Mouse (Mus musculus) megakaryocyte, embryonic 14.5 days (primary cell): ENCODE measurements at regions not wholly inside any gene's neighbourhood (a gene's known extent, or its start where the extent isn't known, plus 50 kb on each side); places are given as distances from the start of the nearest gene placed in this dataset.

Source experiments
- H3K27me3 ChIP-seq: replicated peaks from 2 replicates; pipeline ENCODE3; 2012; ENCODE audit warnings: inconsistent platforms
- H3K36me3 ChIP-seq: replicated peaks from 2 replicates; pipeline ENCODE3; 2012; ENCODE audit warnings: low read length, inconsistent platforms, mixed read lengths
- H3K4me1 ChIP-seq: 2 replicates; pipeline ENCODE4 v1.6.1; 2012; ENCODE audit warnings: inconsistent platforms
- H3K4me3 ChIP-seq: replicated peaks from 2 replicates; pipeline ENCODE3; 2012; ENCODE audit warnings: moderate library complexity, mild to moderate bottlenecking, inconsistent platforms
- H3K9me3 ChIP-seq: 2 replicates; pipeline ENCODE4 v1.6.1; 2012; ENCODE audit warnings: inconsistent platforms
- FLI1 ChIP-seq: IDR thresholded peaks from 2 replicates; pipeline ENCODE4 v1.6.1; 2012; ENCODE audit warnings: low read length, inconsistent platforms, mixed read lengths
- GATA1 ChIP-seq: IDR thresholded peaks from 3 replicates; pipeline ENCODE4 v1.6.1; 2012; ENCODE audit warnings: mixed read lengths, low read length, inconsistent platforms, borderline replicate concordance

DNA sequence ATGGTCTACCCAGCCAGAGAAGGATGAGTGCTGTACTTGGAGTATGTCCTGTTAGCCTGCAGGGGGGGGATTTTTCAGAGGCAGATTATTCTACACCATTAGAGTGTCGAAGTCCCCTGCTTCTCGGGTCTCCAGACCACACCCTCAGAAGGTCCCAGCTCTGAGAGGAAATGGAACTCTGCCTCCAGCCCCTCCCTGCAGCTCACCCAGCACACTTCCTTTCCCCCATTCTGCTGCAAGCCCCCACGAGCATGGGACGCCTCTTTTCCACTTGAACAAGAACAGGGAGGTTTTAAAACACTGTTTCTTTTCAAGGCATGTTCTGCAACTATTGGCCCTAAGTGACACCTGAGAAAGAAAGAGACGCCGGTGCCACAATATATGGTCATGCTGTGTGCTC, 282.8 kb upstream of the Zmiz1 start:
- Histone ChIP-seq H3K4me1 (no peaks in the 10 kb centered on the region), H3K27me3 (peaks cover 61% of the 10 kb centered on the region), H3K9me3 (no peaks in the 10 kb centered on the region), H3K36me3 (no peaks in the 10 kb centered on the region), H3K4me3 (no peak overlapping the region)
- no peak for TF ChIP-seq FLI1
- no peak for TF ChIP-seq GATA1

DNA sequence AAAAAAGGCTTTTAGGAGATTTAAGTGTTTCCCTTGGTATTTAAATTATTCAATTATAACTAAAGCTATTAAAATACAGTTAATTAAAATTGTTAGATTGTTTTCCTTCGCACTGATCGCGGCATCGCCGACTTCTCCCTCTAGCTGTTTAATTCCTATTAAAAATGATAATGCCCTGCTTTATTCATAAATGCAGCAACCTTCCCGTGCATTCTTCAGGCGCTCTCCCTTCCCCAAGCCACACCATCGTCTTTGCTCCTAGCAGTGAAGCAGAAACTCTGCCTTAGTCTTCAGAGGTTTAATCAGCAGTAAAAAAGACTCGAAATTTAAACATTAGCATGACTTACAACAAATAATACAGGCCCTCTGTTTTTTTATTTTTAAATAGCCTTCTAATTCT, 278.9 kb upstream of the Zmiz1 start:
- peaks cover 78% of the 10 kb centered on the region for H3K27me3 ChIP-seq
- H3K9me3 ChIP-seq, result no peaks in the 10 kb centered on the region
- no peak overlapping the region for H3K4me3 ChIP-seq
- H3K36me3 ChIP-seq, result no peaks in the 10 kb centered on the region
- TF ChIP-seq FLI1 (no peak), GATA1 (no peak)
- H3K4me1 ChIP-seq, result no peaks in the 10 kb centered on the region

DNA sequence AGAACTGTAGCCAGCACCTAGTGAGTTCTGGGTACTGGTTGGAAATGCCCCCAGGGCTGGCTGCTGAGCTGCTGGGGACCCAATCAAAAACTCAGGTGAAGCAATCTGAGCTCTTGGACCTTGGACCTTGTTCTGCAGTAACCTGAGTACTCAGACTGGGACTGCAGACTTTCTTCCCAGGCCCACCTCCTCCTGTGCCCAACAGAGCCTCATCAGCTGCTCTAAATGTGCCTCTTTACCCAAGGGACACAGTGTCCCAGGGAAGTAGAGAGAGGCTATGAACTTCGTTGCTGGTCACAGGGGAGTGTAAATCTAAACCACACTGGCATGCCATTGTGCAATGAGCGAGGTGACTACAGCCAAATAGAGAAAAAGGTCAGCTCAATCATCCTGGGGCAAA, 277.6 kb upstream of the Zmiz1 start:
- TF ChIP-seq GATA1 (no peak), FLI1 (no peak)
- H3K9me3 ChIP-seq, result no peaks in the 10 kb centered on the region

DNA sequence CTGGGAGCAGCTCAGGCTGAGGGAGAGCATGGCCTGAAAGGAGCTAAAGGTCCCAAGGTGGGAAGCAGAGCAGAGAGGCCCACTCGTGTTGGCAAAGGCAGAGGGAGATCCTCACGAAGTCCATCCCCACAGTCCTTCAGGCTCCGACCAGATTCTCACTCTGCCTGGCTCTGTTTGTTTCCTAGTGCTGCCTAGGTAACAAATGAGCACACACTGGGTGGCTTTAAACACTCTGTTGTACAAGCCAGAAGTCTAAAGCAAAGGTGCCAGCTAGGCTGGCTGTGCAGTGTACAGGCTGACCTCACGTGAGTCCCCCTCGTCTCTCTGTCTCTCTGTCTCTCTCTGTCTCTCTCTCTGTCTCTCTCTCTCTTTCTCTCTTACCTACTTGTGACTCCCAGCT, 274.9 kb upstream of the Zmiz1 start:
- TF ChIP-seq FLI1, result no peak
- TF ChIP-seq GATA1, result no peak
- no peaks in the 10 kb centered on the region for H3K9me3 ChIP-seq

More for the DNA sequence above, 277.6 kb upstream of the Zmiz1 start:
- Histone ChIP-seq H3K27me3 (peaks cover 77% of the 10 kb centered on the region), H3K4me3 (no peak overlapping the region), H3K4me1 (peaks cover 4% of the 10 kb centered on the region), H3K36me3 (no peaks in the 10 kb centered on the region)

DNA sequence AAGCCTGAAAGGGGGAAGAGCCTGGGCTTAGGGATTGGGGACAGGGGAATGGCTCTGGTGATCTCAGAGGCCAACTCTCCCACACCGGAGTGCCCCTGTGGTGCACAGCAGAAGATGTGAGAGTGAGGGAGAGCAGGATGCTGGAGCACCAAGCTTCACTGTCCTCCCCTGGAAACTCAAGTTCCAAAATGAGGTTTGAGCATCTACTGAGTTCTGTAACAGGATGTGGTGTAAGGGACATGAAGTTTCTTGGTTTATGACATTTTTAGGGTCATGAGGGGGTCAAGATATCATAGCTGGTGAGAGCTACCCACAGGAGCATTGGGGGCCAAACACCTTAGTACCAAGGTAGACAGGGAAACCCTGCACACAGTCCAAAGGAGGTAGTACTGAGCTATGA, 274.1 kb upstream of the Zmiz1 start:
- TF ChIP-seq FLI1 (no peak), GATA1 (no peak)
- peaks cover 8% of the 10 kb centered on the region for H3K4me1 ChIP-seq
- H3K4me3 ChIP-seq, result no peak overlapping the region
- no peaks in the 10 kb centered on the region for H3K9me3 ChIP-seq
- H3K27me3 ChIP-seq, result peaks cover 67% of the 10 kb centered on the region
- no peaks in the 10 kb centered on the region for H3K36me3 ChIP-seq

More for the DNA sequence above, 274.9 kb upstream of the Zmiz1 start:
- Histone ChIP-seq H3K4me1 (peaks cover 8% of the 10 kb centered on the region), H3K4me3 (no peak overlapping the region), H3K27me3 (peaks cover 72% of the 10 kb centered on the region), H3K36me3 (no peaks in the 10 kb centered on the region)

DNA sequence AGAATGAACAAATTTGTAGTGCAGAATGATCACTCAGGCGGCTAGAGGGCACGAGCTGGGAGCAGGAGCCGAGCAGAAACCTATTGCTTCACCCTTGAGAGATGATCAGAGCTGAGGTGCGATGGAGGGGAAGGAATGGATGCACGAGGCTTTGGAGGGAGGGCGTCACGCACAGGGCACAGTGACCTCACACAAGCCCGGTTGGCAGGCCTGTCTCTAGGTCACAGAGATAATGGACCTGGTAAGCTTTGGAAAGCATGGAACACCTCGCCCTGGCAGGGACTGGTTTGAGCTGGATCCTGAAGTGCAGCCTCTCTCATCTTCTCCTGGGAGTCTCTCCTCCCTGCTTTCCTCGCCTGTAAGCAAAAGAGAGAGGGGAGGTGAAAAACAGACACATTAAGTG, 273.4 kb upstream of the Zmiz1 start:
- no peaks in the 10 kb centered on the region for H3K36me3 ChIP-seq

DNA sequence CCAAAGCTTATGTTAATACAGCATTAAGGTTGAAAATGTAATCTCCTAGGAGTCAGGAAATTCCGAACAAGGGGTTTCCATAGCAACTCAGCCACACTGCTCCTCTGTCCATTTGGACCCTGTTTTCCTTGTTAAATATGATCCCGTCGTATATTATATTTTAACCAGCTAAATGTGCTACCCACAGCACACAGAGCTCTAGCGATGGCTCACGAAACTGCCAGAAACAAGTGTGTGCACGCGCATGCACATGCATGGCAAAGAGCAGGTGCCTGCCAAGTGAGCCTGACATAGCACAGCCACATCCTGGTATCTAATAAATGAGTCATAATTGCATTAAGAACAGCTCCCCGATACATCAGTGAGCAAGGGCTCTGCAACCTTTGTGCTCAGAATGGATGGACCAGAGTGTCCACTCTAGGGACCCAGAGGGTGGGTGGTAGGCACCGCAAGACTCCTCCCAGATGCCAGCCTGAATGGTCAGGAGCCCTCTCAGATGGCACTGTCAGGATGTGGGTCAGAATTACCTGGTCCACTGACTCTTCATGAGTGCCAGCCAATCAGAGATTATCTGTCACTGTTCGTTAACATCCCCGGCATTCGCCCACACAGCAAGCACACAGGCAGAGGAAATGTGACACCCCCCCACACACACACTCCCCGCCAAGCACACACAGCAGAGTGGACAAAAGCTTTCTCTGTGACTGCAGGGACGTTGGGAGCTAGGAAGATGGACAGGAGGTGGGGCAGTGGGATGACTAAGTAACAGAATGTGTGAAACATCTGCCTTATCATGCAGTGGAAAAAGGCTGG, 272.8 kb upstream of the Zmiz1 start:
- Histone ChIP-seq H3K4me3 (no peak overlapping the region), H3K9me3 (no peaks in the 10 kb centered on the region), H3K4me1 (peaks cover 8% of the 10 kb centered on the region), H3K27me3 (peaks cover 74% of the 10 kb centered on the region), H3K36me3 (no peaks in the 10 kb centered on the region)
- TF ChIP-seq FLI1 (no peak), GATA1 (no peak)

More for the DNA sequence above, 273.4 kb upstream of the Zmiz1 start:
- Histone ChIP-seq H3K27me3 (peaks cover 74% of the 10 kb centered on the region), H3K4me1 (peaks cover 8% of the 10 kb centered on the region), H3K4me3 (no peak overlapping the region), H3K9me3 (no peaks in the 10 kb centered on the region)
- no peak for TF ChIP-seq GATA1
- no peak for TF ChIP-seq FLI1

DNA sequence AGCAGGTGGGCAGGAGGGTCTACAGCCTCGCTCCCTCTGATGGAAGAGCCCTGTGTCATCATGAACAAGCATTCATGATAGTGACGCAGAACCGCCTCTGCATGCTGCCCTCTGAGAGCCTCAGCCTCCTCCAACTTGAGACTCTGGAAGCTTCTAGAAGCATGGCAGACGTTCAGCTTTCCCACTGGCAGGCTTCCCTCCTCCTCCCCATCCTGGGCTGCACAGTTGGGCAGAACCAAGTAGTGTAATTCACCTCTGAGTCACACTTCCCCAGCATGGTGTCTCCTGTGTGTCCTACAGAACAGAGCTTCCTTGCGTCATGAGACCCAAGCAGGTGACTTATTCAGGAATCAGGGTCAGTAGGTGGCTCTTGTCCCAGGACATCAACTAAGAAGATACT, 271.3 kb upstream of the Zmiz1 start:
- H3K9me3 ChIP-seq, result no peaks in the 10 kb centered on the region
- H3K27me3 ChIP-seq, result peaks cover 65% of the 10 kb centered on the region
- no peaks in the 10 kb centered on the region for H3K36me3 ChIP-seq
- H3K4me1 ChIP-seq, result peaks cover 8% of the 10 kb centered on the region
- no peak for TF ChIP-seq GATA1
- TF ChIP-seq FLI1, result no peak
- no peak overlapping the region for H3K4me3 ChIP-seq

DNA sequence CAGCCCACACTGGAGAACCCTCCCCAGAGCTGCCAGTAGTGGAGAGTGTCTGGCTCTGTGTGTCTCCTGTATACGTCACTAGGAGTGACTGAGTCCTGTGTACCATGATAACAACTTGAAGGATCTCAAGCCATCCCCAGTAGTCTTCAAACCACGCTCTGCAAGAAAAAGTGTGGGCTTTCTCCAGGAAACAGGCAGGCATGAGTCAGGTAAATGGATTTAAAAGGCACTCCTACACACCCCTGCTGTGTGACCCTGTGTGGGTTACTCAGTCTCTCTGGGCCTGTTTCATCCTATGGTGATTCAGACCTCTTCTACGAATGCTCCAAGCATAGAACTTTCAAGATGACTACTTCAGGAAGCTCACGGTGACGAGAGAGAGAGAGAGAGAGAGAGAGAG, 269.7 kb upstream of the Zmiz1 start:
- no peak overlapping the region for H3K4me3 ChIP-seq
- H3K9me3 ChIP-seq, result no peaks in the 10 kb centered on the region
- H3K27me3 ChIP-seq, result peaks cover 64% of the 10 kb centered on the region
- H3K36me3 ChIP-seq, result no peaks in the 10 kb centered on the region
- no peak for TF ChIP-seq GATA1
- no peak for TF ChIP-seq FLI1
- peaks cover 8% of the 10 kb centered on the region for H3K4me1 ChIP-seq

DNA sequence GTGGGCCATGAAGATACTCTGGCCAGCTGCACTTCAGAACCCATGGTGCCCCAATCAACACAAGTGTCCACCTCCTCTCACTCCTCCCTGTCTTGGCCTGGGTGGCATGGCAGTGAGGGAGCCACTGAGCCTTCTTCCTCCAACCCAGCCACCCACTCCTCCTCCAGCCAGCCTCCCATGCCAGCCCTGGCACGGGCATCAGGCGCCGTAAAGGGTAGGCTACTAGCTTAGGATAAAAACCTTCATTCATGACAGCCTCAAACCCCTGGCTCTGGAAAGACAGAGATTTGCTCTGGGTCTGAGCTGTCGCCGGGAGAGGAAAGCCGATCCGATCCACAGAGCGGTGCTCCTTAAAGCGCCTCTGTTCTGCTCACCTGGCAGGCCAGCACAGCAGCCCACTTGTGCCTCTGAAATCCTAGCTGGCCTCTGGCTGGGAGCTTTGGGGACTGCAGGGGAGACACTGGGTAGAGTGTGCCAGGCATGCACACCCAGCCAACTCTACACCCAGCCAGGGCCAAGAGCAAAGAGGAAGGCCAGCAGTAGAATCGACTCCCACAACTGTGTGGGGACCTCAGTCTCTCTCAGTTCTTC, 268.2 kb upstream of the Zmiz1 start:
- Histone ChIP-seq H3K9me3 (no peaks in the 10 kb centered on the region), H3K36me3 (no peaks in the 10 kb centered on the region), H3K27me3 (peaks cover 64% of the 10 kb centered on the region), H3K4me3 (no peak overlapping the region), H3K4me1 (peaks cover 8% of the 10 kb centered on the region)
- TF ChIP-seq GATA1 (no peak), FLI1 (no peak)
